Mouse (Mus musculus) heart, postnatal 0 days (tissue): ENCODE data around the gene Irgm2. TPM values are rescaled to one million over a fixed set of nuclear protein-coding genes. Genes with fewer than 3 reads are reported as not detected.

ENCODE experiments used
- ATAC-seq: fragments of 200-750 bp; cut with Nextera tagmentation; 2 replicates; pipeline ENCODE4 v1.8.0; 2017; ENCODE audit warnings: low read depth, moderate number of reproducible peaks, moderate library complexity; ENCODE audit not compliant: insufficient read depth
- DNase-seq: peaks from one replicate; pipeline ENCODE4 v3.0.0-alpha.2; 2016; ENCODE audit warnings: low spot score
- H3K27ac ChIP-seq: fragments of 300-500 bp; sonication (generic); 2 replicates; pipeline ENCODE4 v1.5.1; 2014; ENCODE audit warnings: low read depth, mild to moderate bottlenecking
- H3K27me3 ChIP-seq: fragments of 300-500 bp; sonication (generic); 2 replicates; pipeline ENCODE4 v1.6.1; 2014; ENCODE audit warnings: low read length, mixed read lengths; ENCODE audit not compliant: control insufficient read depth, insufficient read depth
- H3K36me3 ChIP-seq: fragments of 300-500 bp; sonication (generic); replicated peaks from 2 replicates; pipeline ENCODE4 v1.6.1; 2014; ENCODE audit warnings: low read length, mixed read lengths; ENCODE audit not compliant: control insufficient read depth, insufficient read depth
- H3K4me1 ChIP-seq: fragments of 300-500 bp; sonication (generic); 2 replicates; pipeline ENCODE4 v1.6.1; 2014; ENCODE audit warnings: antibody characterized with exemption; ENCODE audit not compliant: control insufficient read depth, insufficient read depth
- H3K4me2 ChIP-seq: fragments of 300-500 bp; sonication (generic); 2 replicates; pipeline ENCODE4 v1.6.1; 2014; ENCODE audit warnings: low read depth, mild to moderate bottlenecking, low read length, moderate library complexity
- H3K4me3 ChIP-seq: fragments of 300-500 bp; sonication (generic); 2 replicates; pipeline ENCODE4 v1.5.1; 2014; ENCODE audit warnings: low read depth, low read length
- H3K9ac ChIP-seq: fragments of 300-500 bp; sonication (generic); replicated peaks from 2 replicates; pipeline ENCODE4 v1.6.1; 2014; ENCODE audit warnings: low read depth, low read length, mixed read lengths
- H3K9me3 ChIP-seq: fragments of 300-500 bp; sonication (generic); replicated peaks from 2 replicates; pipeline ENCODE4 v1.6.1; 2016; ENCODE audit warnings: low read length; ENCODE audit not compliant: control insufficient read depth
- CTCF ChIP-seq: IDR thresholded peaks from 2 replicates; pipeline ENCODE4 v1.5.1; 2016; ENCODE audit warnings: antibody characterized with exemption, control low read depth, low read depth
- EP300 ChIP-seq: IDR thresholded peaks from 2 replicates; pipeline ENCODE4 v1.6.1; 2016; ENCODE audit warnings: antibody characterized with exemption, low read depth
- WGBS: fragments of 180-500 bp; shearing (Covaris S2); extraction: QIAGEN DNeasy Blood & Tissue Kit; methylation state at CpG from one replicate; pipeline ENCODE4 v1.1.7; 2014; 5-methylcytosine and 5-hydroxymethylcytosine counted together
- polyA plus RNA-seq: library from polyadenylated mRNA; unstranded; fragments of >200 nt; fragmentation: Nextera tagmentation; extraction: Ambion mirVana; gene quantifications from 2 replicates; pipeline ENCODE4 v1.2.1, GENCODE M21; 2015
- total RNA-seq: library from RNA; depleted of rRNA; stranded (reverse); fragments of >200 nt; gene quantifications from 2 replicates; pipeline ENCODE4 v1.2.3, GENCODE M21; 2014; ENCODE audit warnings: low replicate concordance

The Irgm2 gene
- total and polyA plus RNA-seq, 2 experiments from 2014 or later = 5.2 to 8.7 TPM

DNA sequence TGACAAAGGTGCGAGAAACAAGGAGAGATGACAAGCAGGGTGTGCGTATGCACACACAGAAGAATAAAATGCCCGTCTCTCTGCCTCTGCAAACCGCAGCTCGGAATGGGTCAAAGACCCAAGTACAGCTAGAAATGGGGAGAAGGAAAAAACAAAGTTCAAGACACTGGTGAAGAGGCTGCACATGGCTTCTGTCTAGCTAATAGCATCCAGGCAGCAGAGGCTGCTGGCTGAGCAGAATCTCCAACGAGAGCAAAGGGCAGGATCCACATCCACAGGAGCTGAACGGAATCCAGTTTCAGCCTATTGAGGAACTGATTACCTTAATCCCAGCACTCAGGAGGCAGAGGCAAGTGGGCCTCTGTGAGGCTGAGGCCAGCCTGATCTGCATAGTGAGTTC lies 18.7 kb upstream of the Irgm2 start:
- no peak for ATAC-seq
- Histone ChIP-seq H3K9me3 (no peaks in the 10 kb centered on the region), H3K36me3 (peaks cover 31% of the 10 kb centered on the region), H3K9ac (no peak overlapping the region), H3K27ac (peak overlapping the region; percentile 17; the same call in 1 of the 2 replicates), H3K4me1 (no peaks in the 10 kb centered on the region), H3K27me3 (no peaks in the 10 kb centered on the region), H3K4me2 (no peak overlapping the region), H3K4me3 (no peak overlapping the region)
- no peak for DNase-seq
- WGBS = 89% methylated on average over 7 of the region's 7 CpGs
- TF ChIP-seq EP300 (no peak), CTCF (no peak)

DNA sequence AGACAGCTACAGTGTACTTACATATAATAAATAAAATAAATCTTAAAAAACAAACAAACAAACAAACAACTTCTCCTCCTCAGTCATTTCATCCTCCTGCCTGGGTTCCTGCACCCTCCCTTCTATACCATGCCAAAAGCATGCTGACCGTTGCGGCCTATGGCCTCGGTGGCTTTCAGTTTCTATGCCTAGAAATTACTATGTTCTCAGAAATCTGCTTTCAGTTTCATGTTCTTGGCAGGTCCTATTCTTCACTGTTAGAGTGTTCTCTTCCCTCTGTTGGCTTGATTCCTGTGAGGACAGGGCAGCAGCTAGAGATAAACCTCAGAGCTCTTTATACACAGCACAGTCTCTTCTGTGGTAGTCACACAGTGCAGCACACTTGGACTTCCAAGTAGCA lies 15.8 kb upstream of the Irgm2 start:
- no peak for TF ChIP-seq EP300
- no peak for TF ChIP-seq CTCF
- Histone ChIP-seq H3K9me3 (no peaks in the 10 kb centered on the region), H3K4me1 (no peaks in the 10 kb centered on the region), H3K36me3 (0 out of 2 replicates have a peak, but pooled peaks cover 5% of the 10 kb centered on the region), H3K27ac (no peak overlapping the region), H3K4me3 (no peak overlapping the region), H3K9ac (no peak overlapping the region), H3K27me3 (no peaks in the 10 kb centered on the region), H3K4me2 (no peak overlapping the region)
- DNase-seq (no peak), ATAC-seq (no peak)
- 76% methylated on average over 3 of the region's 3 CpGs for WGBS

DNA sequence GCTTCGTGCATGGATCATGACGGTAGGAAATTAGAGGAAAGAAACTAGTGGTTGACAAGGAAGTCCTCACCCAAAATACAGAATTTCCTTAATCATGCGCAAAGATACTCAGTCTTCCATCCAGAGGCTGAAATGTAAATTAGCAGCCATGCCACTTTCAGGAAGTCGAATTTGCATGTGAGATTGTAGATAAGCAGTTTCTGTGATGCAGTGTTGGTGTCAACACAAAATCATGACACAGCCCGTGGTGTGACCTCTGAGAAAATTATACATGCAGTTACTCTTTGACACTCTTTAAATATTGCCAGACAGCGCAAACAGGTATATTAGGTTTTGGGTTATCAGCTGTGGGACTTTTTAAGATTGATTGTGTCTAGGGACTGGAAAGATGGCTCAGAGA lies 9.7 kb upstream of the Irgm2 start:
- H3K4me1 ChIP-seq = peaks cover 14% of the 10 kb centered on the region
- DNase-seq = no peak
- H3K4me2 ChIP-seq = no peak overlapping the region
- no peak for TF ChIP-seq CTCF
- TF ChIP-seq EP300 = no peak
- 85% methylated on average over 6 of the region's 6 CpGs for WGBS
- no peak for ATAC-seq
- H3K27ac ChIP-seq = no peak overlapping the region
- no peaks in the 10 kb centered on the region for H3K27me3 ChIP-seq
- H3K36me3 ChIP-seq = no peaks in the 10 kb centered on the region
- no peak overlapping the region for H3K9ac ChIP-seq
- no peaks in the 10 kb centered on the region for H3K9me3 ChIP-seq
- no peak overlapping the region for H3K4me3 ChIP-seq

- H3K4me2 ChIP-seq = peak overlapping the region; percentile 31; the same call in 1 of the 2 replicates
- no peak overlapping the region for H3K9ac ChIP-seq
- H3K27me3 ChIP-seq = no peaks in the 10 kb centered on the region
- H3K4me1 ChIP-seq = peaks cover 18% of the 10 kb centered on the region
- TF ChIP-seq CTCF (no peak), EP300 (no peak)
- no peaks in the 10 kb centered on the region for H3K36me3 ChIP-seq
- H3K9me3 ChIP-seq = no peaks in the 10 kb centered on the region
- DNase-seq = peak; percentile 77
- H3K4me3 ChIP-seq = no peak overlapping the region
- peak overlapping the region; percentile 78 for H3K27ac ChIP-seq
- WGBS = 13% methylated on average over 3 of the region's 3 CpGs
- peak; percentile 87 for ATAC-seq
Measured at GRCm38 (mm10) chr11:58193326-58193725, 6.1 kb upstream of the Irgm2 start.

- no peaks in the 10 kb centered on the region for H3K27me3 ChIP-seq
- H3K27ac ChIP-seq = peak overlapping the region; percentile 78
- H3K4me3 ChIP-seq = no peak overlapping the region
- no peak for DNase-seq
- peak; percentile 55; the same call in 1 of the 2 replicates for ATAC-seq
- no peak overlapping the region for H3K9ac ChIP-seq
- peak overlapping the region; percentile 31; the same call in 1 of the 2 replicates for H3K4me2 ChIP-seq
- TF ChIP-seq EP300 (no peak), CTCF (no peak)
- 33% methylated on average over 4 of the region's 4 CpGs for WGBS
- no peaks in the 10 kb centered on the region for H3K36me3 ChIP-seq
- peaks cover 18% of the 10 kb centered on the region for H3K4me1 ChIP-seq
- no peaks in the 10 kb centered on the region for H3K9me3 ChIP-seq
Measured at GRCm38 (mm10) chr11:58193860-58194520, 5.4 kb upstream of the Irgm2 start.

DNA sequence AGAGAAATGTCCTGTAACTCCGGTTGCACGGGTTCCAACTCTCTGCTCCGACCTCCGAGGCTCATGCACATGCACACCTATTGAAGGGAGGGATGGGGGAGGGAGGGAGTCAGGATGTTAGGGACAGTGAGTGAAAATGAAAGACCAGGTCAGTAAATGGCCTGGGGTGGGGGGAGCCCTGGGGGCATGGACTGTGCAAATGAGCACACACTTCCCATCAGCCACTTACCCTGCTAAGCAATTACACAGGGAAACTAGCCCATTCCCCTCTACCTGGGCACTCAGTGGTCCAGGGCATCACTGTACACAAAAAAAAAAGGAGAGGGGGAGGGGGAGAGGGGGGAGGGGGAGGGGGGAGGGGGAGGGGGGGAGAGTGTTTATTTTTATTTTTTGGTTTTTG lies 755 bp upstream of the Irgm2 start:
- ATAC-seq = no peak
- Histone ChIP-seq H3K27me3 (no peaks in the 10 kb centered on the region), H3K36me3 (no peaks in the 10 kb centered on the region), H3K9me3 (no peaks in the 10 kb centered on the region), H3K4me3 (peak overlapping the region; percentile 67), H3K27ac (no peak overlapping the region), H3K4me1 (peaks cover 16% of the 10 kb centered on the region), H3K9ac (no peak overlapping the region), H3K4me2 (peak overlapping the region; percentile 78)
- WGBS = 91% methylated on average over 4 of the region's 4 CpGs
- DNase-seq = no peak
- TF ChIP-seq EP300 = no peak
- no peak for TF ChIP-seq CTCF
